Mouse (Mus musculus) heart, adult 11 months (tissue): ENCODE results near the gene Tmem217.

Source experiments
- DNase-seq: peaks from one replicate; pipeline ENCODE4 v3.0.0; 2022

The Tmem217 gene

GRCm38 (mm10) chr17:29485336-29486233 is 66.6 kb downstream of the Tmem217 start:
- DNase-seq: no peak

GRCm38 (mm10) chr17:29484431-29484830 is 67.8 kb downstream of the Tmem217 start:
- no peak for DNase-seq

- no peak for DNase-seq
Observed at GRCm38 (mm10) chr17:29483282-29483681, 68.9 kb downstream of the Tmem217 start.

GRCm38 (mm10) chr17:29482632-29483031 is 69.6 kb downstream of the Tmem217 start:
- no peak for DNase-seq

DNA sequence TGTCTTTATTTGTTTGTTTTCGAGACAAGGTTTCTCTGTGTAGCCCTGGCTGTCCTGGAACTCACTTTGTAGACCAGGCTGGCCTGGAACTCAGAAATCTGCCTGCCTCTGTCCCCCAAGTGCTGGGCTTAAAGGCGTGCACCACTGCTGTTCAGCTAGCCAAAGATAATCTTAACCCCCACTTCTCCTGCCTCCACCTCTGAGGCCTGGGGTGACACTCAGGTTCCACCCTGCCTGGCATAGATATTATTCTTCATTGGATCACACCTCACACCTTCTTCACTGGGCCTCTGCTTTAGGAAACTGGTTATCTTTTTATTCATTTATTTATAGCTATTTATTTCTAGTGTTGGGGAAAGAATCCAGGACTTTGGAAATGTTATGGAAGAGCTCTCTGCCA is 71.9 kb downstream of the Tmem217 start:
- no peak for DNase-seq

- no peak for DNase-seq
Observed at GRCm38 (mm10) chr17:29478271-29478670, 73.9 kb downstream of the Tmem217 start.

- DNase-seq: no peak
Observed at GRCm38 (mm10) chr17:29477357-29477756, 74.8 kb downstream of the Tmem217 start.

GRCm38 (mm10) chr17:29476461-29476860 is 75.7 kb downstream of the Tmem217 start:
- DNase-seq: no peak
